Mouse (Mus musculus): ENCODE measurements around the gene Myo15b. TPM values are rescaled to one million over a fixed set of nuclear protein-coding genes. Genes with fewer than 3 reads are reported as not detected.

Myo15b gene
- 0.16 and 0.32 TPM in 2 replicates for polyA plus RNA-seq (2012; rRNA removed)

DNA sequence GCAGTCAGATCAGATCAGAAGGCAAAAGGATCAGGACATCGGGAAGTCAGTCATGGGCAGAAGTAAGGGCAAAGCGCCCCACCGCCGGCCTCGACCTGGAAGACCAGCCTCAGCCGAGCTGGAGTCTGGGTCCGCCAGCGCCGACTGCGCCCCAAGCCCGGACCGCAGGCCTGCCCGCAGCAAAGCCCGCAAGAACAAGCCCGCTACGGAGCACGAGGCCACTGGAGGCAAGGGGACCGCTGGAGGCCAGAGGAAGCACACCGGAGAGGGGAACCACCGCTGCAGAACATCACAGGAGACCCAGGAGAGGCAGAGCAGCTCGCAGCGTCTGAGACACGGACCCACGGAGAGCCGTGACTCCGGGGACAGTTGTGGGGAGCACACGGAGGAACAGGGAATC lies at the start of gene Myo15b:
Myo15b (plus strand) TSS at position 53 of the 400 bp plus-strand sequence.
- no peak for DNase-seq
- WGBS = 13% methylated on average over 27 of the region's 27 CpGs
- Histone ChIP-seq H3K27ac (ENCODE audit: insufficient read depth, low read length) (no peak within 1 kb of the TSS), H3K4me3 (replicated peaks; ENCODE audit: insufficient read depth, low read depth, low read length) (no peak within 1 kb of the TSS), H3K27me3 (ENCODE audit: control insufficient read depth, insufficient read depth, low read length) (peaks cover 4% of the 10 kb centered on the region; the same call in 1 of the 2 replicates), H3K4me1 (ENCODE audit: control insufficient read depth, insufficient read depth, low read length) (no peaks in the 10 kb centered on the region)
- no peak for TF ChIP-seq CTCF (IDR thresholded peaks at IDR 0.05; ENCODE audit: borderline replicate concordance, insufficient read depth, low read depth, low read length)

DNA sequence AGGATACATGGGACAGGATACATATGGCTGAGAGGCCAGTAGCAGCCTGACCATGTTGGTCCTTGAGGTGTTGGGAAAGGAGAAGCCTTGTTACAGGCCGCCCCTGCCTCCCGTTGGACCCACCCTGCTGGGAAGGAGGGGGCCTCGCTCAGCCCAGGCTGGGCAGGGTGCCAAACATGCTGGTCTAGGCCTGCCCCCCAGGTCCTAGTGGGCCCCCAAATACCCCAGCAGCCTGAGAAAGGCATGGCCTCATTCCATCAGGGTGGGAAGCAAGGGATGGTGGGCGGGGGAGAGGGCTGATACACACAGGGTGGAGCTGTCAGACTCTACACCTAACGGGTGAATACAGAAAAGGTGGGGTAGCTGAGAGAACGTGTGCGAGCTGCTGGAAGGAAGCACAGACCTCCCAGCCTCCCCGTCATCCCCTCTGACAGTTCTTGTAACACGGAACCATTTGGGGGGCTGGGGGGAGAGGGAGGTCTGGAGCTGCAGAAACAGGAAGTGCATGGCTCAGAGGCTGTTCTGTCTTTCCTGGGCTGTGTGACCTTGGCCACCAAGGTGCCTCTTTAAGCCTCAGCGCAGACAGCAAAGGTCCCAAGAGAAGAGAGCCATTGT lies 49.4 kb upstream of the Myo15b start:
- TF ChIP-seq POLR2A (IDR thresholded peaks at IDR 0.05; ENCODE audit: borderline replicate concordance, insufficient read depth, low read length) = no peak
- no peak for TF ChIP-seq CTCF (IDR thresholded peaks at IDR 0.05; ENCODE audit: borderline replicate concordance, insufficient read depth, low read depth, low read length)
- H3K4me3 ChIP-seq (replicated peaks; ENCODE audit: insufficient read depth, low read depth, low read length) = no peak overlapping the region
- H3K27ac ChIP-seq (ENCODE audit: insufficient read depth, low read length) = no peak overlapping the region; the same call in 1 of the 2 replicates
- H3K27me3 ChIP-seq (ENCODE audit: control insufficient read depth, insufficient read depth, low read length) = no peaks in the 10 kb centered on the region
- DNase-seq = no peak
- H3K4me1 ChIP-seq (ENCODE audit: control insufficient read depth, insufficient read depth, low read length) = 0 out of 2 replicates have a peak, but pooled peaks cover 4% of the 10 kb centered on the region
- WGBS = 60% methylated on average over 10 of the region's 10 CpGs

DNA sequence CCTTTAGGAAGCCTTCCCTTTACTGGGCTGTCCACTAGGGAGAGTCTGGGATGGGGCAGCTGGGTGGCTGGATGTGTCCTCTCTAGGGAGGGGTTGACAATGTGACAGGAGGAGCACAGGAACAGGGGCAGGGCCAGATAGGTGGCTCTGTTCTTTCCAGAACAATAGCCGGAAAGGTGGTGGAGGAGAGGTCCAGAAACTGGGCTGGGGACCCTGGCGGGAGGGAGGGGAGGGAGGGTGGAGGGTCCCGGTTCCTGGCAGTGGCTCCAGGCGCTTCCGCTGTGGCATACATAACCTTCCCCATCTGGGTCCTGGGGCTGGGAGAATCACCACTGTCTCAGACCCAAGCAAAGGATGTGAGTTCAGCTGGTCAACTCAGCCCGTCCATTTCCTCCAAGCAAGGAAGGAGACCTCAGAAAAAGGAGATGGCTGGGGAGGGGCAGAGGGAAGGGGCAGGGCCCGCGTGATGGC lies 48.9 kb upstream of the Myo15b start:
- no peaks in the 10 kb centered on the region for H3K27me3 ChIP-seq (ENCODE audit: control insufficient read depth, insufficient read depth, low read length)
- no peak for TF ChIP-seq POLR2A (IDR thresholded peaks at IDR 0.05; ENCODE audit: borderline replicate concordance, insufficient read depth, low read length)
- no peak for TF ChIP-seq CTCF (IDR thresholded peaks at IDR 0.05; ENCODE audit: borderline replicate concordance, insufficient read depth, low read depth, low read length)
- no peak overlapping the region for H3K4me3 ChIP-seq (replicated peaks; ENCODE audit: insufficient read depth, low read depth, low read length)

DNA sequence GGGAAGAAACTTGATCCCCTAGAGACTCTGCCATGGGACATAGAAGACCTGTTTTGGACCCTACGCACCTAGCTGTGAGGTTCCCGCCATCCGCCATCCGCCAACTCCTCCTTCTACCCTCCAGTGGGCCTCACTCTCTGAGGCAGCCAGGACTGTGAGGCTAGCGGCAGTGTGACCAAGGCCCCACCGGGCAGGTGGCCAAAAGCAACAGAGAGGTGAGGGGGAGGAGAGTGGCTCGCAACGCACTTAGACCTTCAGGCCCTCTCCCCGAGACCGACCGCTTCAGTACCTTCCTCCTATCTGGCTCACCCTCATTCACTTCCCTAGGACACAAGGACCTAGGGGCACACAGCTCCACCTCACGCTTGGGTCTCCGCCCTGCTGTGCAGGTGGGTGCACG lies 47.8 kb upstream of the Myo15b start:
- H3K4me3 ChIP-seq (replicated peaks; ENCODE audit: insufficient read depth, low read depth, low read length) = no peak overlapping the region
- no peaks in the 10 kb centered on the region for H3K27me3 ChIP-seq (ENCODE audit: control insufficient read depth, insufficient read depth, low read length)
- H3K27ac ChIP-seq (ENCODE audit: insufficient read depth, low read length) = no peak overlapping the region
- 73% methylated on average over 14 of the region's 14 CpGs for whole genome bisulfite sequencing
- no peak for DNase-seq
- peaks cover 5% of the 10 kb centered on the region; the same call in 1 of the 2 replicates for H3K4me1 ChIP-seq (ENCODE audit: control insufficient read depth, insufficient read depth, low read length)
- TF ChIP-seq POLR2A (IDR thresholded peaks at IDR 0.05; ENCODE audit: borderline replicate concordance, insufficient read depth, low read length) = no peak
- TF ChIP-seq CTCF (IDR thresholded peaks at IDR 0.05; ENCODE audit: borderline replicate concordance, insufficient read depth, low read depth, low read length) = no peak

More for the DNA sequence above, 48.9 kb upstream of the Myo15b start:
- Histone ChIP-seq H3K27ac (ENCODE audit: insufficient read depth, low read length) (no peak overlapping the region), H3K4me1 (ENCODE audit: control insufficient read depth, insufficient read depth, low read length) (0 out of 2 replicates have a peak, but pooled peaks cover 4% of the 10 kb centered on the region)
- no peak for DNase-seq
- 71% methylated on average over 8 of the region's 8 CpGs for WGBS

DNA sequence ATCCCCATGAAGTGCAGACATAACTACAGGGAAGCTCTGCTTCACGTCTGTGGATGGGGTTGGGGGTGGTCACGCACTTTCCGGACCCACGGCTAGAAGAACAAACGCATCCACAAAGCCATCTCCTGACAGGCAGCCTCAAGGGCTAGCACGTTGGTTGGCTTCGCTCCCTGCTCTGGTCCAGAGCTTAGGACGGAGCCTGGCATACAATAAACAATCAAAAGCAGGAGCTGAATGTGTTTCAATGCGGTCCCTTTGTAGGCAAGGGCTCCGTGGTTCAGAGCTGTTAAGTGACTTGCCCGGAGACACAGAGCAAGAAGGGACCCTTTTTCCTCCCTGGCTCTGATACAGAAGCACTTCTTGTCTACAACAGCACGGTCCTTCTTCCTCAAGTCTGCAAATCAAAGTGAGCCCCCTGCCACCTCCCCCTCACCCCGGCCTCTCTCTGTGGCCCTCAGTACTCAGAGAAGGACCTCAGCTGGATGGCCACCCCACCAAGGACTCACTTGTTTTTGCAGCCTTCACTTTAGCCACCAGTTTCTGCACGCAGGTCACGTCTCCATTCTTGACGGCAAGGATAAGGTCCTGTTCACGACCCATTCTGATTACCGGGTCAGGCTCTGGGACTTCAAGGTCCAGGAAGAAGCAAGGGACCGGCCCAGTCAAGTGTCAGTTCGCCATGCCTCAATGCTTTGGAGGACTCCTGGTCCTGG lies 46.7 kb upstream of the Myo15b start:
- H3K27me3 ChIP-seq (ENCODE audit: control insufficient read depth, insufficient read depth, low read length) = no peaks in the 10 kb centered on the region
- 72% methylated on average over 20 of the region's 20 CpGs for WGBS
- no peak for DNase-seq
- peaks cover 8% of the 10 kb centered on the region; the same call in 1 of the 2 replicates for H3K4me1 ChIP-seq (ENCODE audit: control insufficient read depth, insufficient read depth, low read length)
- no peak overlapping the region; the same call in 1 of the 2 replicates for H3K27ac ChIP-seq (ENCODE audit: insufficient read depth, low read length)
- no peak overlapping the region for H3K4me3 ChIP-seq (replicated peaks; ENCODE audit: insufficient read depth, low read depth, low read length)
- TF ChIP-seq CTCF (IDR thresholded peaks at IDR 0.05; ENCODE audit: borderline replicate concordance, insufficient read depth, low read depth, low read length) (no peak), POLR2A (IDR thresholded peaks at IDR 0.05; ENCODE audit: borderline replicate concordance, insufficient read depth, low read length) (no peak)

DNA sequence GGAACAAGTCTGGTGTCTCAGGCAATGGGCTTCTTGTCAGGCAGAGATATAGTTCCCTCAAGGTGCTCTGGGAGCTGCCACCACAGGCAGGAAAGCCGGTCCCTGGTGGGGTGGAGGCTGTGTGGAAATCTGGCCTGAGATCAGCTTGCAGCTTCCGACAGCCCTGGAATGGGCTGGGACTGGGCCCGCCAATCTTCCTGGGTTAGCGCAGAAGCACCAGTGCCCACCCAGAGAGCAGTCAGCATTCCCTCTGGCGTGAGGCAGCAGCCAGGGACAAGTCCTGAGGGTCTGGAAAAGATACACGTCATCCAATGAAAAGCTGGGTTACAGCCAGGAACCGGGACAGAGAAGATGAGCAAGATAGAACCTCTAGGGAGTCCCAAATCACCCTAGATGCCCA lies 46.1 kb upstream of the Myo15b start:
- DNase-seq = peak in 1 of 2 experiments; percentile 23
- no peak overlapping the region for H3K4me3 ChIP-seq (replicated peaks; ENCODE audit: insufficient read depth, low read depth, low read length)
- no peak overlapping the region; the same call in 1 of the 2 replicates for H3K27ac ChIP-seq (ENCODE audit: insufficient read depth, low read length)
- WGBS = 44% methylated on average over 7 of the region's 7 CpGs
- peaks cover 8% of the 10 kb centered on the region; the same call in 1 of the 2 replicates for H3K4me1 ChIP-seq (ENCODE audit: control insufficient read depth, insufficient read depth, low read length)
- TF ChIP-seq CTCF (IDR thresholded peaks at IDR 0.05; ENCODE audit: borderline replicate concordance, insufficient read depth, low read depth, low read length) = no peak
- no peak for TF ChIP-seq POLR2A (IDR thresholded peaks at IDR 0.05; ENCODE audit: borderline replicate concordance, insufficient read depth, low read length)
- no peaks in the 10 kb centered on the region for H3K27me3 ChIP-seq (ENCODE audit: control insufficient read depth, insufficient read depth, low read length)

DNA sequence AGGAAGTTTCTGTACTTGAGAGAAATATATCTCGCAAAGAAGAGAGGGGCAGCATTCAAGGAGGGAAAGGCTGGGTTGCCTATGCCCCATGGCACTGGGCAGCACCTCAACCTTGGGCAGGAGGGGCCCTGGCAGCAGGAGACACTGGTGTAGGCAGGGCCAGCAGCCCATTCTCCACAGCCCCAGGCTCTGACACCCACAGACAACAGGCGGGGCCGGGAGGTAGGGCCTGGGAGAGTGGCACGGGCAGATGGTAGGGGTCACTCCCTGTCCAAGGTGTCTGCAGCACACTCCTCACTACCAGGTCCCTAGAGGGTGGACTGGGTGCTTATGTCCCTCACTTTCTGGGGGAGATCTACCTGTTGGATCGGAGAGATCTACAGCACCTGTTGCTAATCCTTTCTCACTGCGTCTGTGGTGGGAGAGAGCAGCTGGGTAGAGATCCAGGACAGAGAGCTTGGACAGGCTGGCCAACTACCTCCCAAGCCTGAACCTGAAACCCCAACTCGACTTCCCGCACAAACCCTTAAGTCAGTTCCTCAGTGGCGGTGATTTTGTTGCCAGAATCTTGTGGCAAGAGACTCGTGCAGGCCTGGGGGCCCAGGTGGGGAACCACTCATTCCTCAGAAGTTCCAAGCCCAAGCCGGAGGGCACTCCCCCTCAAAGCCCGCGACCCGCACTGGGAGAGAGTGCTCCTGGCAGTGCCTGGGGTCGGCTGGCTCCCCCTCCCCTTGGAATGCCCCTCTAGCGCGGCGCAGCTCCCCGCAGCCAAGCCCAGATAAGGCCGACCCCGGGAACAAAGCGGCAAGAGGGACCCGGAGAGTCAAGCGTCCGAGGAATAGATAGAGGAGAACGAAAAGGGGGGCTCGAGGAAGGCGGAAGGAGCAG lies 45.4 kb upstream of the Myo15b start:
- TF ChIP-seq CTCF (IDR thresholded peaks at IDR 0.05; ENCODE audit: borderline replicate concordance, insufficient read depth, low read depth, low read length) (no peak), POLR2A (IDR thresholded peaks at IDR 0.05; ENCODE audit: borderline replicate concordance, insufficient read depth, low read length) (no peak)
- H3K4me1 ChIP-seq (ENCODE audit: control insufficient read depth, insufficient read depth, low read length) = peaks cover 8% of the 10 kb centered on the region; the same call in 1 of the 2 replicates
- WGBS = 10% methylated on average over 28 of the region's 28 CpGs

More for the DNA sequence above, 45.4 kb upstream of the Myo15b start:
- DNase-seq = peak in 1 of 2 experiments; percentile 35
- no peak overlapping the region for H3K27ac ChIP-seq (ENCODE audit: insufficient read depth, low read length)
- no peaks in the 10 kb centered on the region for H3K27me3 ChIP-seq (ENCODE audit: control insufficient read depth, insufficient read depth, low read length)
- H3K4me3 ChIP-seq (replicated peaks; ENCODE audit: insufficient read depth, low read depth, low read length) = peak overlapping the region; percentile 82
